Mouse (Mus musculus) testis, postnatal 10 days (tissue): ENCODE measurements around the gene Camk1d.
"Not testable (repeated sequence)": the region's sequence is repeated elsewhere in the genome, so short reads cannot be mapped to it uniquely, and the experiment has no call there.

Experiments
- DNase-seq: peaks from one replicate; pipeline ENCODE4 v3.0.0; 2021; ENCODE audit warnings: low spot score

The Camk1d gene

GRCm38 (mm10) chr2:5572314-5573006 lies 141.9 kb downstream of the Camk1d start:
- no peak for DNase-seq

- DNase-seq, result no peak
These were observed 147.7 kb downstream of the Camk1d start for GRCm38 (mm10) chr2:5566611-5567010.

GRCm38 (mm10) chr2:5563685-5564084 lies 150.6 kb downstream of the Camk1d start:
- DNase-seq, result no peak

GRCm38 (mm10) chr2:5561446-5561845 lies 152.9 kb downstream of the Camk1d start:
- no peak for DNase-seq

- no peak for DNase-seq
These were observed 161.1 kb downstream of the Camk1d start for GRCm38 (mm10) chr2:5553264-5553663.

- DNase-seq, result no peak
These were observed 162.5 kb downstream of the Camk1d start for GRCm38 (mm10) chr2:5551758-5552255.

- no peak for DNase-seq
These were observed 165.0 kb downstream of the Camk1d start for GRCm38 (mm10) chr2:5549334-5549733.

- no peak for DNase-seq
These were observed 165.4 kb downstream of the Camk1d start for GRCm38 (mm10) chr2:5548872-5549271.

GRCm38 (mm10) chr2:5540870-5541269 lies 173.4 kb downstream of the Camk1d start:
- no peak for DNase-seq

GRCm38 (mm10) chr2:5539894-5540293 lies 174.4 kb downstream of the Camk1d start:
- not testable (repeated sequence) for DNase-seq

- DNase-seq, result no peak
These were observed 180.4 kb downstream of the Camk1d start for GRCm38 (mm10) chr2:5533868-5534267.

- no peak for DNase-seq
These were observed 184.3 kb downstream of the Camk1d start for GRCm38 (mm10) chr2:5529992-5530391.

- DNase-seq, result no peak
These were observed 195.1 kb downstream of the Camk1d start for GRCm38 (mm10) chr2:5519221-5519669.

GRCm38 (mm10) chr2:5515106-5515505 lies 199.2 kb downstream of the Camk1d start:
- no peak for DNase-seq

GRCm38 (mm10) chr2:5514095-5514494 lies 200.2 kb downstream of the Camk1d start:
- DNase-seq, result no peak

- DNase-seq, result no peak
These were observed 200.7 kb downstream of the Camk1d start for GRCm38 (mm10) chr2:5513621-5514020.

- DNase-seq, result no peak
These were observed 204.3 kb downstream of the Camk1d start for GRCm38 (mm10) chr2:5510042-5510441.

GRCm38 (mm10) chr2:5499620-5500019 lies 214.7 kb downstream of the Camk1d start:
- no peak for DNase-seq

- no peak for DNase-seq
These were observed 224.4 kb downstream of the Camk1d start for GRCm38 (mm10) chr2:5489916-5490315.

- DNase-seq, result no peak
These were observed 227.0 kb downstream of the Camk1d start for GRCm38 (mm10) chr2:5487344-5487743.

- DNase-seq, result no peak
These were observed 227.7 kb downstream of the Camk1d start for GRCm38 (mm10) chr2:5486663-5487062.

GRCm38 (mm10) chr2:5485786-5486185 lies 228.5 kb downstream of the Camk1d start:
- DNase-seq, result no peak

GRCm38 (mm10) chr2:5479886-5480285 lies 234.4 kb downstream of the Camk1d start:
- DNase-seq, result no peak

GRCm38 (mm10) chr2:5478709-5479108 lies 235.6 kb downstream of the Camk1d start:
- no peak for DNase-seq
